Mouse (Mus musculus) midbrain, embryonic 16.5 days (tissue): Measurements from ENCODE around the gene Tapbp. TPM values are rescaled to one million over a fixed set of nuclear protein-coding genes. Genes with fewer than 3 reads are reported as not detected.
A peak's percentile ranks its signal among the peaks of the same experiment; 100 is the strongest.
"Not testable (repeated sequence)": the region's sequence is repeated elsewhere in the genome, so short reads cannot be mapped to it uniquely, and the experiment has no call there.

Source experiments
- ATAC-seq: fragments of 200-750 bp; cut with Nextera tagmentation; 2 replicates; pipeline ENCODE4 v1.8.0; 2017; ENCODE audit warnings: moderate TSS enrichment
- H3K27ac ChIP-seq: fragments of 300-500 bp; sonication (generic); 2 replicates; pipeline ENCODE4 v1.5.1; 2014; ENCODE audit warnings: mild to moderate bottlenecking, low read length, mixed read lengths
- H3K27me3 ChIP-seq: fragments of 300-500 bp; sonication (generic); 2 replicates; pipeline ENCODE4 v1.6.1; 2014; ENCODE audit warnings: low read depth, low read length, mixed read lengths; ENCODE audit not compliant: control insufficient read depth, insufficient read depth
- H3K36me3 ChIP-seq: fragments of 300-500 bp; sonication (generic); 2 replicates; pipeline ENCODE4 v1.6.1; 2014; ENCODE audit warnings: mild to moderate bottlenecking, low read length, moderate library complexity, mixed read lengths; ENCODE audit not compliant: control insufficient read depth, insufficient read depth
- H3K4me1 ChIP-seq: fragments of 300-500 bp; sonication (generic); 2 replicates; pipeline ENCODE4 v1.6.1; 2014; ENCODE audit warnings: mild to moderate bottlenecking, low read length, mixed read lengths; ENCODE audit not compliant: control insufficient read depth, insufficient read depth
- H3K4me2 ChIP-seq: fragments of 300-500 bp; sonication (generic); 2 replicates; pipeline ENCODE4 v1.6.1; 2014; ENCODE audit warnings: mild to moderate bottlenecking, low read length, mixed read lengths
- H3K4me3 ChIP-seq: fragments of 300-500 bp; sonication (generic); 2 replicates; pipeline ENCODE4 v1.5.1; 2014; ENCODE audit warnings: low read depth, mild to moderate bottlenecking, low read length, moderate library complexity, mixed read lengths
- H3K9ac ChIP-seq: fragments of 300-500 bp; sonication (generic); 2 replicates; pipeline ENCODE4 v1.6.1; 2014; ENCODE audit warnings: low read depth, low read length, mixed read lengths
- H3K9me3 ChIP-seq: fragments of 300-500 bp; sonication (generic); replicated peaks from 2 replicates; pipeline ENCODE4 v1.6.1; 2014; ENCODE audit warnings: mild to moderate bottlenecking, low read length, mixed read lengths; ENCODE audit not compliant: control insufficient read depth, poor library complexity, severe bottlenecking
- WGBS: fragments of 180-500 bp; shearing (Covaris S2); extraction: QIAGEN DNeasy Blood & Tissue Kit; methylation state at CpG from one replicate; pipeline ENCODE4 v1.1.7; 2014; 5-methylcytosine and 5-hydroxymethylcytosine counted together
- polyA plus RNA-seq: library from polyadenylated mRNA; unstranded; fragments of >200 nt; fragmentation: Nextera tagmentation; extraction: Ambion mirVana; gene quantifications from 2 replicates; pipeline ENCODE4 v1.2.1, GENCODE M21; 2015

Gene Tapbp
- polyA plus RNA-seq: 21.1 and 26.1 TPM in 2 replicates

DNA sequence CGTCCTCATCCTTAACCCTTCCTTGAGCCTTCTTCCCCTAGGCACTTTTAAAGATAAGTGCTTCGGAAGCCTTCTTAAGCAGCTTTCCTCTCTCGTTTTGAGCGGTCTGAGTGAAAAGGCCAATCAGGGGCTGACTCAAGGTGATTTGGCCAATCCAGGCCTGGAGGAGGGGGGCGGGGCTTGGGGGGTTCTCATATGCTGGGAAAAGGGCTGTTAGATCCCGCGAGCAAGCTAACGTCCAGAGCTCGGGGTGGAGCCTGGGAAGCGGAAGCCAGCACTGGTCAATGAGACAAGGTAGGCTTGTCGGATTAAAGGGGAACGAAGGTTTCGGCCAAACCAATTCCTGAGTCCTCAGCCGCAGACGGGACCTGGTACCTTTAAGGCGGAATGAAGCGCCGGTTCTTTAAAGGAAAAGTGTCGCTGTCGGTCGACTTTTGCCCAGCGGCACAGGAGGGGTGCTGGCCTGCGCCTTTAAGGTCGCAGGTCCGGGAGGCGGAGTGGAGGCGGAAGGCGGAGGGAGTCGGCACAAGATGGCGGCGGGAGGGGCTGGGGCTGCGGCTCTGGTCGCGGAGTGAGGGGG, at the start of gene Tapbp, which contains the start of gene Zbtb22:
Gene Tapbp (plus strand): TSS at position 229 of the 580 bp plus-strand sequence.
Gene Zbtb22 (plus strand): TSS at position 234 of the 580 bp plus-strand sequence.
- Histone ChIP-seq H3K36me3 (peaks cover 22% of the 10 kb centered on the region), H3K27me3 (peaks cover 2% of the 10 kb centered on the region; the same call in 1 of the 2 replicates), H3K4me3 (peak within 1 kb of the TSS; percentile 52), H3K4me2 (peak within 1 kb of the TSS; percentile 65), H3K9ac (peak within 1 kb of the TSS; percentile 65), H3K27ac (peak within 1 kb of the TSS; percentile 83), H3K4me1 (peaks cover 25% of the 10 kb centered on the region), H3K9me3 (no peaks in the 10 kb centered on the region)
- peak; percentile 92 for ATAC-seq
- WGBS: under 1% methylated on average over 34 of the region's 34 CpGs

DNA sequence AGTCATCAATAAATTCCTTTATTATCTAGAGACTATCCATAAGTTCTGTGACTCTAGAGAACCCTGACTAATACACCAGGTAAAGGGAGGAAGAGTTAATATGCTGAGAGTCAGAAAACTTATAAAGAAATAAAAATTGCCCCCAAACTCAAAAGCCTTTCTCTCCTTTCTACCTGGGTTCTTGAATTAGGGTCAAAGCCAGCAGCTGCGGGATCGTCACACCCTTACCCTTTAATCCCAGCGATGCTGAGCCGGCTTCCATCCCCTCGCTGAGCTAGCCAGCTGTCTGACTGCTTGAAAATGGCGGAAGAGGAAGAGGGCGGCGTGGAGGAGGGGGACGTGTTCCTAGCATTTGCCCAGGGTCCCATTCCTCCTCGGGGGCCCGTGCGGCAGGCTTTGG, 42.2 kb upstream of the Tapbp start, which contains the start of gene Gm7029:
Gene Gm7029 (plus strand): TSS at position 301 of the 400 bp plus-strand sequence.
- not testable (repeated sequence) for ATAC-seq, H3K27ac ChIP-seq, H3K27me3 ChIP-seq, H3K36me3 ChIP-seq, H3K4me2 ChIP-seq, H3K4me3 ChIP-seq, H3K9ac ChIP-seq, H3K9me3 ChIP-seq, H3K4me1 ChIP-seq
- WGBS: no CpG with 5 or more reads among the region's 12 CpGs

DNA sequence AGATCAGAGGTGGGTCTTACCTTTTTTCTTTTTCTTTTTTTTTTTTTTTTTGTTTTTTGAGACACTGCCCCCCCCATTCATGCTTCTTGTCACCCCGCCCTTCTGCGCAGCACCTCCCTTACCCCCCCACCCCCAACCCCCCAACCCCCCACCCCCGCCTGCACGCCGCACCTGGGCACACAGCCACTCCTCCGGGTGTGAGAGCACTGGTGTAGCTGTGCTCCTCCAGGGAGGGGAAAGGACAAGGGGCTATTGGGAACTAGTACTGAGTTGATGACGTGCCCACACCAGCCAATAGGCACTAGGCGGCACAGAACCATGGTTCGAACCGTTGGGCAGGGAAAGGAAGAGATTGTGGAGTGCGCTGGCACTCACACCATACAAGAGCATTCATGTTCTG, 41.3 kb upstream of the Tapbp start:
- H3K4me1 ChIP-seq: no peaks in the 10 kb centered on the region
- no peak for ATAC-seq
- H3K27ac ChIP-seq: no peak overlapping the region
- no peaks in the 10 kb centered on the region for H3K9me3 ChIP-seq
- H3K9ac ChIP-seq: no peak overlapping the region
- H3K27me3 ChIP-seq: no peaks in the 10 kb centered on the region
- no peak overlapping the region for H3K4me2 ChIP-seq
- H3K36me3 ChIP-seq: no peaks in the 10 kb centered on the region
- 89% methylated on average over 11 of the region's 11 CpGs for WGBS
- no peak overlapping the region for H3K4me3 ChIP-seq

DNA sequence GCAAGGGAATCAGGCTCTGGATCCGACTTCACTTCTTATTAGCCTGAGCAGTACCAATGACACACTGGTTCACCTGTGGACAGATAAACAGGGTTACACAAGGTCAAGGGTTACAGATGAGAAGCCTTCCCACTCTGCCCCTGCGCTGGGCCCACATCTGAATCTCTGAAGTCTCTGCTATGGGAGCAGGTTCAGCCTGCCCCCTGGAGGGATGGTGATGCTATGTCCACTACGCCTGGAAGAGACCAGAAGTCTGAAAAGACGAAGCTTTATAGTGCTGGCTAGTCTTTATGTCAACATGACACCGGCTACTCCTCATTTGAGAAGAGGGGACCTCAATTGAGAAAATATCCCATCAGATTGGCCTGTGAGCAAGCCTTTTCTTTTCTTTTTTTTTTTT, 39.9 kb upstream of the Tapbp start:
- not testable (repeated sequence) for H3K4me3 ChIP-seq, H3K4me2 ChIP-seq, H3K27me3 ChIP-seq, ATAC-seq, H3K27ac ChIP-seq, H3K36me3 ChIP-seq, H3K4me1 ChIP-seq, H3K9me3 ChIP-seq, H3K9ac ChIP-seq
- WGBS: 85% methylated on average over 5 of the region's 5 CpGs

DNA sequence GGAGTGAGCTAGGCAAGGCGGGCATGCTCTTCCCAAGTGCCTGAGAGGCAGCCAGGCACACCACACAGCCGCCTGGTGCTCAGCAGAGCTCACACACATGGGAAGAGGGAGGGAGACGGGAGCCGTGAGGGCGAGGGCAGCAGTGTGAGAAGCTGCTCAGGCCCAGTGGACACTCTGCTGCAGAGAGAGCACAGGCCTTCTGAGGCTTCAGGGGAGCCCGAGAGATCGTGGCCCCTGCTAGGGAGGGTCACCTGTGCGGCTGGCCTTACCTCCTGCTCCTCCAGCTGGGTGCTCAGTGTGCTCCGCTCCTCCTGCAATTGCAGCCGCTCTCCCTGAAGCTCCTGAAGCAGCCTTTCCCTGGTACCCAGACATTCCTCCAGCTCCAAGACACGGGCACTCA, 31.4 kb upstream of the Tapbp start:
- not testable (repeated sequence) for ATAC-seq, H3K27me3 ChIP-seq, H3K9ac ChIP-seq, H3K4me2 ChIP-seq, H3K9me3 ChIP-seq, H3K4me3 ChIP-seq, H3K27ac ChIP-seq, H3K36me3 ChIP-seq, H3K4me1 ChIP-seq
- WGBS: 96% methylated on average over 10 of the region's 11 CpGs

DNA sequence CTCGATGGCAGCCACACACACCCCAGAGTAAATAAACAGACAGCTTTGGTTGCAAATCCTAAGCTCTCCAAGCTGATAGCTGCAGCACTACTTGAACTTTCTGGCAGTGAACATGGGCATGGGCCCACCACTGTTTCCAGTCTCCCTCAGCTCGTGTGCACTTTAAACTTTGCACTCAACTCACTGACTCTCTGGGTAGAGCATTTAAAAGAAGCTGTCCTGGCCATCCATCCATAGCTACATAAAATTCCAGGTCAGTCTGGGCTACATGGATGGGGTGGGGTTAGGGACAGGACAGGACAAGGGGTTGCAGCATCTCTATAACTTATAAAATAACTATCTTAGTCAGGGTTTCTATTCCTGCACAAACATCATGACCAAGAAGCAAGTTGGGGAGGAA, 27.9 kb upstream of the Tapbp start:
- not testable (repeated sequence) for H3K27ac ChIP-seq, H3K9me3 ChIP-seq, H3K4me1 ChIP-seq, H3K9ac ChIP-seq, H3K4me2 ChIP-seq, ATAC-seq, H3K27me3 ChIP-seq, H3K4me3 ChIP-seq, H3K36me3 ChIP-seq
- WGBS: 77% methylated on average over 2 of the region's 2 CpGs

DNA sequence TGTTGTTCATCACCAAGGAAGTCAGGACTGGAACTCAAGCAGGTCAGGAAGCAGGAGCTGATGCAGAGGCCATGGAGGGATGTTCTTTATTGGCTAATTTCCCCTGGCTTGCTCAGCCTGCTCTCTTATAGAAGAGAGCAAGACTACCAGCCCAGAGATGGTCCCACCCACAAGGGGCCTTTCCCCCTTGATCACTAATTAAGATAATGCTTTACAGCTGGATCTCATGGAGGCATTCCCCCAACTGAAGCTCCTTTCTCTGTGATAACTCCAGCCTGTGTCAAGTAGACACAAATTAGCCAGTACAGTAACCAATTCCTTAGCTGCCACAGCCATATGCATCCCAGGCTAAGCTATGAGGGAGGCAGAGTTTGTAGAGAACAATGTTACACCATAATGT, 27.5 kb upstream of the Tapbp start:
- ATAC-seq, H3K9ac ChIP-seq, H3K27ac ChIP-seq, H3K4me3 ChIP-seq, H3K27me3 ChIP-seq, H3K9me3 ChIP-seq, H3K36me3 ChIP-seq, H3K4me1 ChIP-seq, H3K4me2 ChIP-seq: not testable (repeated sequence)

DNA sequence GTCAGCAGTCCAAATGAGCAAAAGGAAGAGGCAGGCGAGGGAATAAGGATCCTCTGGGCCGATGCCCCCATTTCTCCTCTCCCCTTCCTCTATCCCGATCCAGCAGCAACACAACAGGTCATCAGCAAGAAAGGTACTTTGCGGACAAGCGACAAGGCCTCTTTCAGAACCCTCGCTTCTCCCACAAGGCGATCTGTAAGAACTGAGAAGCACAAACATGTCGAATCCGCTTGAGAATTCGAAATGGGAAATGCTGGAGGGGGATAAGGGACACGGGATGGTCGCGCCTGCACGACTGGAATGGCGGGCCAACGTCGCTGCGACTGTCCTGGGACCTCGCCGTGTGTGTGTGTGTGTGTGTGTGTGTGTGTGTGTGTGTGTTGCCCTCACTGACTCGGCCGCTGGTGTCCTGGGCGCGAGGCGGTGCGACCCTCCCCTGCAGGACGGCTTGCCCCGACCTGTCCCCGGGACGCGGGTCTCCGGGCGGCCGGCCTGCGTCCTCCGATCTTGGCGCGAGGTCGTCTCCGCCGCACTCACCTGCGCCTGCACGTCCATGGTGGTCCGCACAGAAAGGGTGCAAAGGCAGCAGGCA, 25.7 kb upstream of the Tapbp start:
- not testable (repeated sequence) for H3K4me1 ChIP-seq, H3K27me3 ChIP-seq, H3K27ac ChIP-seq, H3K9me3 ChIP-seq, H3K36me3 ChIP-seq
- peak overlapping the region; percentile 55 for H3K4me2 ChIP-seq
- WGBS: 0% methylated on average over 35 of the region's 44 CpGs
- peak; percentile 49; the same call in 1 of the 2 replicates for ATAC-seq
- peak overlapping the region; percentile 52 for H3K4me3 ChIP-seq
- peak overlapping the region; percentile 50 for H3K9ac ChIP-seq

DNA sequence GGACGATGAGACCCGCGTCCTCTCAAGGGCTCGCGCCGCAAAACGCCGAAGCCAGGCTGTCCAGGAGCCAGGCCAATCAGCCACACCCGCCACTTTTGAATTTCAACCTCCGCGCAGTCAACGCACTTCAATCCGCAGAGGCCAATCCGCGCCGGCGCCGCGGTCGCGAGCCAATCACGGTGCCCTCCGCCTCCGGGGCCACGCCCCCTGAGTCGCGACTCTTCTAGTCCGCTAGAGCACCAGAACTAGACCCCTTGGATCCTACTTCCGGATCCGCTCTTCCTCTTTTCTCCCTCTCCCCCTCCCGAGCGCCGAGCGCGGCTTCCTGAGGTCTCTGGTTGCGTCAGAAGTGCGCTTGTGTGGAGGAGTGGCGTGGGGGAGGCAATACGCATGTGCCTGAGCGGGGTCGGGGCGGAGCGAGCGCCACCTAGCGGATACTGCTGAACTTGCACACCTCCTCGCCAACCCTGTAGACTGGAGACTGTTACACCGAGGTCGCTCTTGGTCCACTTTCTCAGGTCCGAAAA, 25.1 kb upstream of the Tapbp start, which contains the start of gene Kifc1:
Gene Kifc1 (minus strand): TSS at position 129 of the 527 bp plus-strand sequence.
- under 1% methylated on average over 49 of the region's 49 CpGs for WGBS
- ATAC-seq: peak; percentile 99

More for the DNA sequence above, 25.1 kb upstream of the Tapbp start, which contains the start of gene Kifc1:
- Histone ChIP-seq H3K27me3 (no peaks in the 10 kb centered on the region), H3K36me3 (no peaks in the 10 kb centered on the region), H3K27ac (no peak within 1 kb of the TSS), H3K9me3 (no peaks in the 10 kb centered on the region), H3K4me2 (peak within 1 kb of the TSS; percentile 55), H3K9ac (peak within 1 kb of the TSS; percentile 50), H3K4me1 (no peaks in the 10 kb centered on the region), H3K4me3 (peak within 1 kb of the TSS; percentile 52)
